Mouse (Mus musculus) liver, embryonic 11.5 days (tissue): ENCODE data around the gene Clrn2. TPM values are rescaled to one million over a fixed set of nuclear protein-coding genes. Genes with fewer than 3 reads are reported as not detected.

Source experiments
- ATAC-seq: fragments of 200-750 bp; cut with Nextera tagmentation; replicated peaks from 2 replicates; pipeline ENCODE4 v1.8.0; 2017; ENCODE audit warnings: moderate number of reproducible peaks, mild to moderate bottlenecking, moderate TSS enrichment, moderate library complexity; ENCODE audit not compliant: low FRiP score
- DNase-seq: peaks from one replicate; pipeline ENCODE4 v3.0.0-alpha.2; 2017; ENCODE audit warnings: low spot score
- H3K27ac ChIP-seq: fragments of 300-500 bp; sonication (generic); 2 replicates; pipeline ENCODE4 v1.5.1; 2014; ENCODE audit warnings: mild to moderate bottlenecking, low read depth, low read length, control low read depth
- H3K27me3 ChIP-seq: fragments of 300-500 bp; sonication (generic); replicated peaks from 2 replicates; pipeline ENCODE4 v1.6.1; 2014; ENCODE audit warnings: low read length, mixed read lengths; ENCODE audit not compliant: control insufficient read depth, insufficient read depth
- H3K36me3 ChIP-seq: fragments of 300-500 bp; sonication (generic); 2 replicates; pipeline ENCODE4 v1.6.1; 2014; ENCODE audit warnings: mild to moderate bottlenecking, low read length, moderate library complexity, mixed read lengths; ENCODE audit not compliant: control insufficient read depth, insufficient read depth
- H3K4me1 ChIP-seq: fragments of 300-500 bp; sonication (generic); replicated peaks from 2 replicates; pipeline ENCODE4 v1.6.1; 2014; ENCODE audit warnings: low read length, mixed read lengths; ENCODE audit not compliant: control insufficient read depth, insufficient read depth
- H3K4me2 ChIP-seq: fragments of 300-500 bp; sonication (generic); 2 replicates; pipeline ENCODE4 v1.6.1; 2014; ENCODE audit warnings: mild to moderate bottlenecking, control low read depth, moderate library complexity
- H3K4me3 ChIP-seq: fragments of 300-500 bp; sonication (generic); 2 replicates; pipeline ENCODE4 v1.5.1; 2014; ENCODE audit warnings: low read depth, low read length, control low read depth
- H3K9ac ChIP-seq: fragments of 300-500 bp; sonication (generic); 2 replicates; pipeline ENCODE4 v1.6.1; 2014; ENCODE audit warnings: low read depth, low read length, control low read depth
- H3K9me3 ChIP-seq: fragments of 300-500 bp; sonication (generic); 2 replicates; pipeline ENCODE4 v1.6.1; 2016; ENCODE audit warnings: low read length, inconsistent platforms, mixed read lengths; ENCODE audit not compliant: control insufficient read depth
- WGBS: fragments of 180-500 bp; shearing (Covaris S2); extraction: QIAGEN DNeasy Blood & Tissue Kit; methylation state at CpG from one replicate; pipeline ENCODE4 v1.1.7; 2014; 5-methylcytosine and 5-hydroxymethylcytosine counted together
- polyA plus RNA-seq: library from polyadenylated mRNA; unstranded; fragments of >200 nt; fragmentation: Nextera tagmentation; extraction: Ambion mirVana; gene quantifications from 2 replicates; pipeline ENCODE4 v1.2.1, GENCODE M21; 2014

Gene Clrn2
- polyA plus RNA-seq, 1 experiment from 2014 or later, result not detected

GRCm38 (mm10) chr5:45426416-45427034 lies 27.0 kb upstream of the Clrn2 start:
- 23% methylated on average over 1 of the region's 1 CpGs for WGBS
- no peak overlapping the region for H3K27ac ChIP-seq
- H3K36me3 ChIP-seq, result no peaks in the 10 kb centered on the region
- no peaks in the 10 kb centered on the region for H3K9me3 ChIP-seq
- H3K9ac ChIP-seq, result no peak overlapping the region
- DNase-seq (no peak), ATAC-seq (no peak)
- no peak overlapping the region for H3K4me3 ChIP-seq
- H3K4me2 ChIP-seq, result no peak overlapping the region
- H3K4me1 ChIP-seq, result no peaks in the 10 kb centered on the region
- H3K27me3 ChIP-seq, result no peaks in the 10 kb centered on the region

- Histone ChIP-seq H3K36me3 (no peaks in the 10 kb centered on the region), H3K4me1 (no peaks in the 10 kb centered on the region), H3K27me3 (no peaks in the 10 kb centered on the region), H3K4me2 (no peak overlapping the region), H3K4me3 (no peak overlapping the region), H3K27ac (no peak overlapping the region), H3K9ac (no peak overlapping the region), H3K9me3 (no peaks in the 10 kb centered on the region)
- ATAC-seq (no peak), DNase-seq (no peak)
- 93% methylated on average over 7 of the region's 7 CpGs for WGBS
These were observed 25.7 kb upstream of the Clrn2 start for GRCm38 (mm10) chr5:45427891-45428290.

- peaks cover 17% of the 10 kb centered on the region for H3K36me3 ChIP-seq
- H3K4me1 ChIP-seq, result no peaks in the 10 kb centered on the region
- no peaks in the 10 kb centered on the region for H3K27me3 ChIP-seq
- 87% methylated on average over 14 of the region's 14 CpGs for WGBS
- ATAC-seq (no peak), DNase-seq (no peak)
- H3K9me3 ChIP-seq, result no peaks in the 10 kb centered on the region
- no peak overlapping the region for H3K9ac ChIP-seq
- H3K4me2 ChIP-seq, result no peak overlapping the region
- no peak overlapping the region for H3K27ac ChIP-seq
- no peak overlapping the region for H3K4me3 ChIP-seq
These were observed 17.3 kb upstream of the Clrn2 start for GRCm38 (mm10) chr5:45435967-45436950.

GRCm38 (mm10) chr5:45437826-45438225 lies 15.7 kb upstream of the Clrn2 start:
- H3K4me3 ChIP-seq, result no peak overlapping the region
- peaks cover 17% of the 10 kb centered on the region for H3K36me3 ChIP-seq
- ATAC-seq (no peak), DNase-seq (no peak)
- H3K9me3 ChIP-seq, result no peaks in the 10 kb centered on the region
- 71% methylated on average over 4 of the region's 4 CpGs for WGBS
- H3K27ac ChIP-seq, result no peak overlapping the region
- H3K4me2 ChIP-seq, result no peak overlapping the region
- no peak overlapping the region for H3K9ac ChIP-seq
- no peaks in the 10 kb centered on the region for H3K27me3 ChIP-seq
- no peaks in the 10 kb centered on the region for H3K4me1 ChIP-seq

GRCm38 (mm10) chr5:45438301-45438700 lies 15.2 kb upstream of the Clrn2 start:
- DNase-seq (no peak), ATAC-seq (no peak)
- H3K4me2 ChIP-seq, result no peak overlapping the region
- no peak overlapping the region for H3K27ac ChIP-seq
- no peaks in the 10 kb centered on the region for H3K4me1 ChIP-seq
- H3K9me3 ChIP-seq, result no peaks in the 10 kb centered on the region
- 87% methylated on average over 8 of the region's 8 CpGs for WGBS
- no peak overlapping the region for H3K4me3 ChIP-seq
- H3K36me3 ChIP-seq, result peaks cover 20% of the 10 kb centered on the region
- H3K27me3 ChIP-seq, result no peaks in the 10 kb centered on the region
- no peak overlapping the region for H3K9ac ChIP-seq

GRCm38 (mm10) chr5:45441124-45441523 lies 12.4 kb upstream of the Clrn2 start:
- DNase-seq (no peak), ATAC-seq (no peak)
- H3K9ac ChIP-seq, result no peak overlapping the region
- peaks cover 17% of the 10 kb centered on the region for H3K36me3 ChIP-seq
- H3K4me1 ChIP-seq, result no peaks in the 10 kb centered on the region
- no peaks in the 10 kb centered on the region for H3K9me3 ChIP-seq
- no peak overlapping the region for H3K27ac ChIP-seq
- no peak overlapping the region for H3K4me3 ChIP-seq
- no peaks in the 10 kb centered on the region for H3K27me3 ChIP-seq
- H3K4me2 ChIP-seq, result no peak overlapping the region
- WGBS, result 83% methylated on average over 3 of the region's 3 CpGs

- no peak for ATAC-seq
- Histone ChIP-seq H3K27me3 (no peaks in the 10 kb centered on the region), H3K9me3 (no peaks in the 10 kb centered on the region), H3K4me3 (no peak overlapping the region), H3K4me1 (no peaks in the 10 kb centered on the region), H3K4me2 (no peak overlapping the region), H3K9ac (no peak overlapping the region), H3K27ac (no peak overlapping the region), H3K36me3 (peaks cover 12% of the 10 kb centered on the region)
- no peak for DNase-seq
- 84% methylated on average over 3 of the region's 3 CpGs for WGBS
These were observed 11.8 kb upstream of the Clrn2 start for GRCm38 (mm10) chr5:45441745-45442144.

GRCm38 (mm10) chr5:45444130-45444832 lies 9.3 kb upstream of the Clrn2 start:
- Histone ChIP-seq H3K4me1 (peaks cover 8% of the 10 kb centered on the region; the same call in 1 of the 2 replicates), H3K9me3 (no peaks in the 10 kb centered on the region), H3K9ac (no peak overlapping the region), H3K27me3 (no peaks in the 10 kb centered on the region), H3K36me3 (peaks cover 3% of the 10 kb centered on the region; the same call in 1 of the 2 replicates), H3K4me3 (no peak overlapping the region), H3K27ac (no peak overlapping the region), H3K4me2 (no peak overlapping the region)
- 81% methylated on average over 8 of the region's 8 CpGs for WGBS
- ATAC-seq, result no peak
- no peak for DNase-seq
